Mouse (Mus musculus): Measurements from ENCODE around the gene 2510039O18Rik. TPM values are rescaled to one million over a fixed set of nuclear protein-coding genes. Genes with fewer than 3 reads are reported as not detected.

The 2510039O18Rik gene
- total and polyA plus RNA-seq, 3 experiments: 48.3 to 59.9 TPM; not detected in 1

- no peak overlapping the region for H3K27ac ChIP-seq (ENCODE audit: control insufficient read depth, low read depth, low read length)
- H3K36me3 ChIP-seq (ENCODE audit: control insufficient read depth in 1 of 2, insufficient read depth in 2 of 2, low read length in 2 of 2): peaks cover 3 to 12% of the 10 kb centered on the region in 2 experiments
- H3K9me3 ChIP-seq (replicated peaks; ENCODE audit: insufficient read depth, low read length): no peaks in the 10 kb centered on the region
Measured at GRCm38 (mm10) chr4:147900452-147900851, 40.2 kb upstream of the 2510039O18Rik start.

GRCm38 (mm10) chr4:147902906-147903500 lies 37.7 kb upstream of the 2510039O18Rik start:
- H3K4me1 ChIP-seq (ENCODE audit: control insufficient read depth in 1 of 2, insufficient read depth in 2 of 2, low read length in 2 of 2): peaks cover 0 to 22% of the 10 kb centered on the region in 2 experiments
- H3K27ac ChIP-seq (ENCODE audit: control insufficient read depth, low read depth, low read length): no peak overlapping the region
- H3K36me3 ChIP-seq (ENCODE audit: control insufficient read depth in 1 of 2, insufficient read depth in 2 of 2, low read length in 2 of 2): peaks cover 0 to 12% of the 10 kb centered on the region in 2 experiments; a peak in 3 of 4 replicates
- no peak for DNase-seq (ENCODE audit: low read depth, low spot score)
- no peaks in the 10 kb centered on the region for H3K9me3 ChIP-seq (replicated peaks; ENCODE audit: insufficient read depth, low read length)
- H3K4me3 ChIP-seq (ENCODE audit: control insufficient read depth in 1 of 2, insufficient read depth in 1 of 2, low read depth in 2 of 2, low read length in 2 of 2): no peak overlapping the region
- no peaks in the 10 kb centered on the region for H3K27me3 ChIP-seq (ENCODE audit: control insufficient read depth in 1 of 2, insufficient read depth in 2 of 2, low read length in 2 of 2)
- H3K9ac ChIP-seq (ENCODE audit: control insufficient read depth, low read depth, low read length, poor library complexity, severe bottlenecking): no peak overlapping the region
- TF ChIP-seq GABPA (IDR thresholded peaks at IDR 0.05; ENCODE audit: low read depth, low read length) (no peak), UBTF (IDR thresholded peaks at IDR 0.05; ENCODE audit: borderline replicate concordance, insufficient read depth, low read depth, low read length) (no peak), E2F4 (IDR thresholded peaks at IDR 0.05; ENCODE audit: borderline replicate concordance, low read depth, low read length) (no peak), MAFK (IDR thresholded peaks at IDR 0.05; ENCODE audit: borderline replicate concordance, low read depth, low read length) (no peak), MYB (IDR thresholded peaks at IDR 0.05; ENCODE audit: low read depth, low read length) (no peak), RCOR1 (IDR thresholded peaks at IDR 0.05; ENCODE audit: low read depth, low read length) (no peak), ZKSCAN1 (IDR thresholded peaks at IDR 0.05; ENCODE audit: low read depth, low read length) (no peak), EP300 (IDR thresholded peaks at IDR 0.05; ENCODE audit: low read depth in 1 of 2, low read length in 2 of 2) (no peak), MAZ (IDR thresholded peaks at IDR 0.05; ENCODE audit: low read depth, low read length) (no peak), CTCF (IDR thresholded peaks at IDR 0.05 in 2 of 3, conservative IDR thresholded peaks at IDR 0.05 in 1 of 3; ENCODE audit: control insufficient read depth in 1 of 3, insufficient read depth in 1 of 3, low read depth in 2 of 3, low read length in 3 of 3, poor library complexity in 1 of 3, severe bottlenecking in 1 of 3) (no peak), GATA1 (IDR thresholded peaks at IDR 0.05; ENCODE audit: low read depth, low read length) (no peak), MAX (IDR thresholded peaks at IDR 0.05; ENCODE audit: low read length) (no peak), ETS1 (IDR thresholded peaks at IDR 0.05; ENCODE audit: low read depth, low read length) (no peak)
- H3K79me2 ChIP-seq (ENCODE audit: control insufficient read depth, insufficient read depth, low read length, poor library complexity): peaks cover 19% of the 10 kb centered on the region

More at GRCm38 (mm10) chr4:147900452-147900851, 40.2 kb upstream of the 2510039O18Rik start:
- no peak overlapping the region for H3K9ac ChIP-seq (ENCODE audit: control insufficient read depth, low read depth, low read length, poor library complexity, severe bottlenecking)
- H3K4me1 ChIP-seq (ENCODE audit: control insufficient read depth in 1 of 2, insufficient read depth in 2 of 2, low read length in 2 of 2): peaks cover 0 to 22% of the 10 kb centered on the region in 2 experiments
- peaks cover 19% of the 10 kb centered on the region for H3K79me2 ChIP-seq (ENCODE audit: control insufficient read depth, insufficient read depth, low read length, poor library complexity)
- no peak overlapping the region for H3K4me3 ChIP-seq (ENCODE audit: control insufficient read depth in 1 of 2, insufficient read depth in 1 of 2, low read depth in 2 of 2, low read length in 2 of 2)
- no peak for DNase-seq (ENCODE audit: low read depth, low spot score)
- no peaks in the 10 kb centered on the region for H3K27me3 ChIP-seq (ENCODE audit: control insufficient read depth in 1 of 2, insufficient read depth in 2 of 2, low read length in 2 of 2)
- no peak for TF ChIP-seq NRF1 (IDR thresholded peaks at IDR 0.05; ENCODE audit: insufficient read depth, low read depth, low read length, poor library complexity, severe bottlenecking)
- TF ChIP-seq RAD21 (IDR thresholded peaks at IDR 0.05; ENCODE audit: low read depth, low read length): no peak
